Mouse (Mus musculus) small intestine, adult 2 months (tissue): ENCODE measurements around the gene Lrrc25.

Source experiments
- CTCF ChIP-seq: fragments of 200-500 bp; IDR thresholded peaks from 2 replicates; pipeline ENCODE4 v1.5.1; 2012; ENCODE audit warnings: low read depth, mild to moderate bottlenecking, control low read depth, inconsistent platforms, low read length, moderate library complexity, mixed read lengths; ENCODE audit not compliant: insufficient replicate concordance, insufficient read length; ENCODE audit errors: extremely low read depth
- POLR2A ChIP-seq: fragments of 200-500 bp; IDR thresholded peaks from 2 replicates; pipeline ENCODE4 v1.6.1; 2012; ENCODE audit warnings: low read depth, mild to moderate bottlenecking, control low read depth, inconsistent platforms, low read length, moderate library complexity

DNA sequence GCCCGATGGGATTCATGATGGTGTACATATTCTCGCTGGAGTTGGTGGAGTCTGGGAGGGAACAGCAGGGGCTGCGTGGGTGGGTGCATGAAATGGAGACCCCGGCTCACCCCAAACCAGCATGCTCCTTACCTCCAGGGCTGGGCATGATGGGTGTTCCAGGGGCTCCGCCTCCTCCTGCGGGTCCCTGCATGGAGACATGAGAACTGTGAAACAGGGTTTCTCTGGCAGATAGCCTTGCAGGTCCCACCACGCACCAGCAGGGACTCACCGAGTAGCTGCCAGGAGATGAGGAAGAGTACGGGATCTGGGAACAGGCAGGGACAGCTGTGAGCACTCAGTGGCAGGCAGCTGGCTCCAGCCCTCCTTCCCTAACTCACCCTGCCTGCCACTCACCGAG, 17.2 kb upstream of the Lrrc25 start:
- no peak for TF ChIP-seq CTCF
- TF ChIP-seq POLR2A = no peak
